Mouse (Mus musculus) intestine, embryonic 15.5 days (tissue): ENCODE data around the gene Acsl5. TPM values are rescaled to one million over a fixed set of nuclear protein-coding genes. Genes with fewer than 3 reads are reported as not detected.
A peak's percentile ranks its signal among the peaks of the same experiment; 100 is the strongest.

ENCODE experiments used
- ATAC-seq: fragments of 200-750 bp; cut with Nextera tagmentation; 2 replicates; pipeline ENCODE4 v1.8.0; 2017; ENCODE audit warnings: moderate TSS enrichment, moderate library complexity
- H3K27ac ChIP-seq: fragments of 300-500 bp; sonication (generic); 2 replicates; pipeline ENCODE4 v1.5.1; 2015; ENCODE audit warnings: mild to moderate bottlenecking, inconsistent platforms
- H3K27me3 ChIP-seq: fragments of 300-500 bp; sonication (generic); replicated peaks from 2 replicates; pipeline ENCODE4 v1.6.1; 2015; ENCODE audit warnings: inconsistent platforms
- H3K36me3 ChIP-seq: fragments of 300-500 bp; sonication (generic); 2 replicates; pipeline ENCODE4 v1.6.1; 2015; ENCODE audit warnings: inconsistent platforms
- H3K4me1 ChIP-seq: fragments of 300-500 bp; sonication (generic); replicated peaks from 2 replicates; pipeline ENCODE4 v1.6.1; 2015; ENCODE audit warnings: inconsistent platforms
- H3K4me2 ChIP-seq: fragments of 300-500 bp; sonication (generic); replicated peaks from 2 replicates; pipeline ENCODE4 v1.6.1; 2015; ENCODE audit warnings: mild to moderate bottlenecking, inconsistent platforms
- H3K4me3 ChIP-seq: fragments of 300-500 bp; sonication (generic); replicated peaks from 2 replicates; pipeline ENCODE4 v1.5.1; 2015; ENCODE audit warnings: inconsistent platforms
- H3K9ac ChIP-seq: fragments of 300-500 bp; sonication (generic); 2 replicates; pipeline ENCODE4 v1.6.1; 2015; ENCODE audit warnings: inconsistent platforms
- H3K9me3 ChIP-seq: fragments of 300-500 bp; sonication (generic); 2 replicates; pipeline ENCODE4 v1.6.1; 2016; ENCODE audit warnings: inconsistent platforms
- WGBS: fragments of 180-500 bp; shearing (Covaris S2); methylation state at CpG from one replicate; pipeline ENCODE4 v1.1.7; 2015; 5-methylcytosine and 5-hydroxymethylcytosine counted together
- polyA plus RNA-seq: library from polyadenylated mRNA; unstranded; fragments of >200 nt; fragmentation: Nextera tagmentation; extraction: Ambion mirVana; gene quantifications from 2 replicates; pipeline ENCODE4 v1.2.1, GENCODE M21; 2015

Gene Acsl5
- polyA plus RNA-seq, 1 experiment from 2014 or later, result 315 TPM

DNA sequence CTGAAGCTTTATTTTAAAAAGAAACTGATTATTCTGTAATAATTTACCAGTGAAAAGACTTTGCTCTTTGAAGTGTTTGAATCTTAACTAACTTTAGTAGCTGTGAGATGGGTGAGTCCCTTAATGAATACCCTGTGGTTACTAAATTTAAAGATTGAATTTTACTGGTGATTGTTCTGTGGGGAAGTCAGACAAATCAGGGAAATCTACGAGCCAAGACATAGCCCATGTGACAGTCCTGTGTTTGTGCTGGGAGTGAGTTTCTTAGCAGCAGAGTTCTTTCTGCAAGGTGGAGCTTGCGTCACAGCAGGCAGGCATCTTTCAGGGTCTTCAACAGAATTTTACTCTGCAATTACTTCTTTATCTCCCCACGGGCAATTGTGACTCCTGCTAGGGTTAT is 67.3 kb downstream of the Acsl5 start:
- Histone ChIP-seq H3K4me3 (no peak overlapping the region), H3K27me3 (no peaks in the 10 kb centered on the region), H3K4me2 (no peak overlapping the region), H3K9ac (no peak overlapping the region), H3K4me1 (peaks cover 9% of the 10 kb centered on the region), H3K9me3 (no peaks in the 10 kb centered on the region), H3K36me3 (no peaks in the 10 kb centered on the region), H3K27ac (no peak overlapping the region)
- 75% methylated on average over 3 of the region's 3 CpGs for WGBS
- ATAC-seq, result no peak

DNA sequence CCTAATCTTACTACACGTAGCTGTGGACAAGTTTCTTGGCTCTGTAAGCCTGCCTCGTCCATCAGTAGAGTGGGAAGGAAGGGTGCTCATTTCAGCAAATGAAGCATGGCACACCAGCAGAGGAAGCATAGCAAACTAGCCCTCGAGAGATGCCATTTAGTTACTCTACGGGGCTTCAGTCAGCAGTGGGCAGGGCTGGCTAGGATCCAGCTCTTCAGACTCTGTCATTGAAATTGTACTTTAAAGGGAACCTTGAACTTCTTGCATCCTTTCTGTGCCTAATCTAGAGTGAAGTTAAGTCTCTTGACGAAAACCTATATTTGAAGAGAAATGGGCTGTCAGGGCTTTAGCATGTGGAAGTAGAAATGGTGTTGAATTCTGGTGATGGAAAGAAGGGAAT is 67.8 kb downstream of the Acsl5 start:
- H3K4me1 ChIP-seq, result 0 out of 2 replicates have a peak, but pooled peaks cover 9% of the 10 kb centered on the region

DNA sequence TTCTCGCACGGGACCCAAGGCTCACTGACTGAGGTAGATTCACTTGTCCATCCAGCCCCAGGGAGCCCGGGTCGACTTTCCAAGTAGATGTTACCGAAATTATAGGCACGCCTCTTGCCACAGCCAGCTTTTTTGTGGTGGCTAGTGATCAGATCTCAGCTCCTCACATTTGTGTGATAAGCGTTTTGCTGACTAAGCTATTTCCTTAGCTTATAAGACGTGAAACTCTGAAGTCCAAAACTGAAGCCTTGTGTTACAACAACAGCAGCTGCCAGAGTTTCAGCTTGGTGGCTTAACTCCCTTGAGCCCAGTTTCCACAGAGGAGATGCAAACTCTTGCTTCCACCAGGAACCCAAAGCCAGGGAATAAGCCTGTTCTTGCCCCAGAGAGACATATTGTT is 70.9 kb downstream of the Acsl5 start:
- H3K4me3 ChIP-seq, result no peak overlapping the region
- 91% methylated on average over 8 of the region's 8 CpGs for WGBS

More for the DNA sequence above, 67.8 kb downstream of the Acsl5 start:
- 77% methylated on average over 5 of the region's 5 CpGs for WGBS
- Histone ChIP-seq H3K27ac (no peak overlapping the region), H3K9me3 (no peaks in the 10 kb centered on the region), H3K4me3 (no peak overlapping the region), H3K9ac (no peak overlapping the region), H3K4me2 (no peak overlapping the region), H3K27me3 (no peaks in the 10 kb centered on the region), H3K36me3 (no peaks in the 10 kb centered on the region)
- ATAC-seq, result no peak

DNA sequence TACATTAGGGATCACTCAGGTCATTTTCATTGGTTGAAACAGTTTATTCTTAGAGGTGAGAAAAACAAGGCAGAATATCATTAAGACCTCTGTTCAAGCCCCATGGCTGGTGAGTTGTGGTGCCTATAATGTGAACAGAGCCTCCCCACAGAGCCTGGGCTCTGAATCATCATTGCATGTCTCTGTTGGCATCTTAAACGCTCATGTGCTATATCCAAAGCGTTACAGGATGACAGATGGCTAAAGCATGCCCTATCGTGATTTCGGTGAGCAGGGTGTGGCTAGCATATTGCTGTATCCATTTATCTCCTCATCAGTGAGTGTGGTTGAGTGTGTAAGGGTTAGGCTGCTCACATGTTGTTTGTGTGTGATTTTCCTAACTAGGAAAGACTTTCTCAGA is 75.8 kb downstream of the Acsl5 start:
- H3K4me1 ChIP-seq, result no peaks in the 10 kb centered on the region

More for the DNA sequence above, 70.9 kb downstream of the Acsl5 start:
- no peaks in the 10 kb centered on the region for H3K4me1 ChIP-seq
- H3K9ac ChIP-seq, result no peak overlapping the region
- H3K27ac ChIP-seq, result no peak overlapping the region
- H3K4me2 ChIP-seq, result no peak overlapping the region
- no peaks in the 10 kb centered on the region for H3K9me3 ChIP-seq
- ATAC-seq, result no peak
- H3K36me3 ChIP-seq, result no peaks in the 10 kb centered on the region
- H3K27me3 ChIP-seq, result no peaks in the 10 kb centered on the region

DNA sequence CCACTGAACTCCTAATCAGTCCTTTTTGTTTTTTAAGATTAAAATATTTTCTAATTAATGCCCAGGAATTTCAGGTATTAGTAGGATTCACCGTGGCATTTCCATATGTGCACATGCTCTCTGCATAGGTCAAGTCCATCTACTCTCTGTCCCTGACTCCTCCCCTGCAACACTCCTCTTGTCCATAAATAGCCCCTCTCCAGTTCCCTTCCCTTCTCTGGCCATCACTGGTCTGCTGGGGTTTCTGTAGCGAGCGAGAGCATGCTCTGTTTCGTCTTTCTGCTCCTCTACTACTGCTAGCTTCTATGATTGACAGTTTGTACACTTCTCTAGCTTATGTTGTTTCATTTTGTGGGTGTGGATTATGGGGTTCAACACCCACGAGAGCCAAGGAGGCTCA is 80.0 kb downstream of the Acsl5 start:
- no peak overlapping the region for H3K4me2 ChIP-seq
- no peak overlapping the region for H3K9ac ChIP-seq
- no peaks in the 10 kb centered on the region for H3K4me1 ChIP-seq
- 87% methylated on average over 5 of the region's 5 CpGs for WGBS
- H3K9me3 ChIP-seq, result no peaks in the 10 kb centered on the region
- ATAC-seq, result no peak
- H3K4me3 ChIP-seq, result no peak overlapping the region
- H3K27ac ChIP-seq, result no peak overlapping the region
- no peaks in the 10 kb centered on the region for H3K27me3 ChIP-seq
- H3K36me3 ChIP-seq, result no peaks in the 10 kb centered on the region; the same call in 1 of the 2 replicates

More for the DNA sequence above, 75.8 kb downstream of the Acsl5 start:
- H3K9ac ChIP-seq, result no peak overlapping the region
- H3K4me3 ChIP-seq, result no peak overlapping the region
- ATAC-seq, result no peak
- no peaks in the 10 kb centered on the region for H3K9me3 ChIP-seq
- no peaks in the 10 kb centered on the region for H3K27me3 ChIP-seq
- no peak overlapping the region for H3K4me2 ChIP-seq
- 88% methylated on average over 4 of the region's 4 CpGs for WGBS
- H3K36me3 ChIP-seq, result no peaks in the 10 kb centered on the region; the same call in 1 of the 2 replicates
- no peak overlapping the region for H3K27ac ChIP-seq

DNA sequence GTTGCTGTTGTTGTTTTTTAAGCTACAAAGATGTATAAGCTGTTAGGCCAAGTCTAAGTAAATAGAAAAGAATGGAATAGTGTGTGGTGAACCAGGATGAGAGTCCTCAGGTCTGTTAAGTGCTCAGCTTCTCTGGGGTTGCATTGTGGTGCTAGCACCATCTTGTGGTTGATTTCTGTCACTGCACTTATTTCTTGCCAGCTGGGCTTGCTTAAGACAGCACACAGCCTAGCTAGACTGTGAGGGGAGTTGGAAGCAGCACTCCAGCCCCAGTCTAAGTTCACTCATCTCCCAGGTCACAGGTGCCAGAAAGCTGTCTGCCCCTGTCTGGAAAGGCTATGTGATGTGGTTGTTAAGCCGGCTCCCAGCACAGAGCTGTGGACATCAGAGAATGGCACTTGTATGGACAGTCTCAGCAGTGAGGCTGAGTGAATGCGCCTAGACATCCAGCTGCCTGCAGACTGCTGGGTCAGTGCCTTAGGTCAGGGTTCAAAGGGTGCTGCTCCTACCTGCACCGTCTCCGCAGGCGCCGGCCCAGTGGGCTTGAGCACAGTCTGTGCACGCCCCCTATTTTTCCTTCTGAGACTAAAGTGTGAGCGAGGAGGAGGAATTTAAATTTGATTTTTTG is 81.0 kb downstream of the Acsl5 start:
- peak; percentile 69 for ATAC-seq
- 93% methylated on average over 8 of the region's 8 CpGs for WGBS
- no peaks in the 10 kb centered on the region; the same call in 1 of the 2 replicates for H3K36me3 ChIP-seq
- H3K9ac ChIP-seq, result 0 out of 2 replicates have a peak overlapping the region, but pooled peaks have one; percentile 3
- no peaks in the 10 kb centered on the region for H3K27me3 ChIP-seq
- H3K4me3 ChIP-seq, result no peak overlapping the region
- no peak overlapping the region for H3K4me2 ChIP-seq
- H3K27ac ChIP-seq, result no peak overlapping the region
- no peaks in the 10 kb centered on the region for H3K4me1 ChIP-seq
- no peaks in the 10 kb centered on the region for H3K9me3 ChIP-seq

DNA sequence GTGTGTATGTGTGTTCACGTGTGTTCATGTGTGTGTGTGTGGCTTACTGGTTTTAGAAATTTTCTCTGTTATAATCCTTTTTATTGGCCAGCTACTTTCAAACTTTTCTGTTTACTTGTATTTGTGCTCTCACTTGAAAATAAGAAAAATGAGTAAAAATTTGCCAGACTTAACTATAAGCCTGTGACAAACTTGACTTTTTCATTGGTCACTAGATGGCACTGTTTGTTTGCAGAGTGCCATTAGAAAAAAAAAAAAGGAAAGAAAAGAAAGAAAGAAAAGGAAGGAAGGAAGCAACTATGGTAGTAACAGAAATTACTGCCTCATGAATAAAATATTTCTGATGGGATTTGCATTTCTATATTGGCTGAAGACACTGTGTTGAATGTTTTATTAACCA is 84.1 kb downstream of the Acsl5 start:
- 93% methylated on average over 1 of the region's 1 CpGs for WGBS
- H3K36me3 ChIP-seq, result no peaks in the 10 kb centered on the region

DNA sequence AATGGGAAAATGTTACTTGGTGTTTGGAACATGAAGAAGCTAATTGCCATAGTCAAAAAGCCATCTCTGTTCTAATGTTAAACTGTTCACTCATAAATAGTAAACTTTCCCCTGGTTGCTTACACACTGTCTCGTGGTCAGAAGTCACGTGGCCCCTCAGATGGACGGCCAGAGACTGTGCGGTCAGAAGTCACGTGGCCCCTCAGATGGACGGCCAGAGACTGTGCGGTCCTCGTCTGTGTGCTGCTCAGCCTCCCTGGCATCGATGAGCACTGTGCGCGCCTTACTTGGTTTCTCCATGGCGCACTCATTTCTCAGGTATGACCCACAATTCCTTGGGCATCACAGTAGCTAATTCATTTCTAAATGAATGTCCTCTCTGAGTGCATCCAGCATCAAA is 84.7 kb downstream of the Acsl5 start:
- Histone ChIP-seq H3K4me3 (no peak overlapping the region), H3K9ac (no peak overlapping the region), H3K27me3 (no peaks in the 10 kb centered on the region), H3K4me2 (no peak overlapping the region), H3K4me1 (no peaks in the 10 kb centered on the region), H3K9me3 (no peaks in the 10 kb centered on the region), H3K27ac (no peak overlapping the region), H3K36me3 (no peaks in the 10 kb centered on the region)
- 81% methylated on average over 12 of the region's 12 CpGs for WGBS
- no peak for ATAC-seq

More for the DNA sequence above, 84.1 kb downstream of the Acsl5 start:
- H3K4me1 ChIP-seq, result no peaks in the 10 kb centered on the region
- no peak for ATAC-seq
- H3K9me3 ChIP-seq, result no peaks in the 10 kb centered on the region
- H3K27ac ChIP-seq, result no peak overlapping the region
- H3K4me3 ChIP-seq, result no peak overlapping the region
- H3K4me2 ChIP-seq, result no peak overlapping the region
- H3K9ac ChIP-seq, result no peak overlapping the region
- no peaks in the 10 kb centered on the region for H3K27me3 ChIP-seq

DNA sequence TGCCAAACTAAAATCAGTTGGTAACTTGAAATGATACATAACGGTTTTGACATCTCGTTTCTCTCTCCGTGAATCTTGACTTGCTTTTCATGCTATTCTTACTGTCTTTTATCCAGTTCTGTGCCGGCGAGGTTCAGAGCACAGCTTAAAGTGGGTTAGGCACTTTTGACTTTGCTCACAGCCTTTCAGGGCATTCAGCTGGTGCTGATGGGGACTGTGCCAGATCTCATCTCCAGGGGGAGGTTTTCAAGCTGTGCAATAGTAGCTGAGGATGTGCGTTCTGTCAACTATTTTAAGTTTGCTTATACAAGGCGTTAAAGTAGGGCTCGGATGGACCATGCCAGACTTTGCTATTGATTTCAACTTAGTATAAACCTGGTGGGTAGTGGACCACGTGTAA is 85.3 kb downstream of the Acsl5 start:
- no peak overlapping the region for H3K27ac ChIP-seq
- H3K27me3 ChIP-seq, result no peaks in the 10 kb centered on the region
- no peak overlapping the region for H3K4me2 ChIP-seq
- no peaks in the 10 kb centered on the region for H3K36me3 ChIP-seq
- H3K9me3 ChIP-seq, result no peaks in the 10 kb centered on the region
- H3K9ac ChIP-seq, result no peak overlapping the region
- ATAC-seq, result no peak
- WGBS, result 75% methylated on average over 9 of the region's 9 CpGs
- no peaks in the 10 kb centered on the region for H3K4me1 ChIP-seq
- no peak overlapping the region for H3K4me3 ChIP-seq

DNA sequence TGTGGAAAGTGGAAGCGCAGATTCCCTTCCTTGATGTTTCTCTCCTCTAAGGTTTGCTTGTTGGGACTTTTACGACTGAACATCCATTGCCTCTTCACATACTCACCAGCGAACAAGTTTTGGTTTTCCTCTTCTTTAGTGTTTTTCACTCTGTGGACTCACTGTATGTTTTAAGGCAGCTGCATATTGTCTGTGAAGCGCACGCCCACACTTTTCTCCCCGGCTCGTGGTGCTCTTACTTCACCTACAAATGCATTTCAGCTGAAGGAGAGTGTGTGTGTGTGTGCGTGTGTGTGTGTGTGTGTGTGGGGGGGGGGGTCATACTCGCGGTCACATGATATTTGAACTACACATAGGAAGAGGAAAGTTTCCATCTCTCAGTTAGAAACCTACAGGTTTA is 85.9 kb downstream of the Acsl5 start:
- no peak overlapping the region for H3K27ac ChIP-seq
- H3K9me3 ChIP-seq, result no peaks in the 10 kb centered on the region
- H3K27me3 ChIP-seq, result no peaks in the 10 kb centered on the region
- H3K9ac ChIP-seq, result no peak overlapping the region
- no peak for ATAC-seq
- no peaks in the 10 kb centered on the region for H3K4me1 ChIP-seq
- no peak overlapping the region for H3K4me2 ChIP-seq
- 76% methylated on average over 10 of the region's 10 CpGs for WGBS
- H3K36me3 ChIP-seq, result no peaks in the 10 kb centered on the region
- H3K4me3 ChIP-seq, result no peak overlapping the region

DNA sequence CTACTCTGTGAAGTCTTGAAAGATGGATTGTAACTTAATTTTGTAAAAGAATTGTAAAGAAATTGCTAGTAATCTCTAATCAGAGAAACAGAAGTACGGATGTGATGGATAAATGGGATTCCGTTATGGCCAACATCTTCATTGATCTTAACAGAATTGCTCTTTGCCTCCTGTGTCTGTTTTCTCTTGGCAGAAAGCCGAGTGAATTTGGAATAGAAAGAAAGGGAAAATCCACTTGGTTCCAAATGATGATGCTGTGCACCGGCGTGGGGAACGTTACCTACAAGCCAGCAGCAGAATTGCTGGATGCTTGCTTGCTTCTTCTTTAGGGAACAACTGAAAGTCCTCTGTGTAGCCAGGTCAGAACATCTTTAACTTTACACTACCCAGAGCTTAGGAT is 88.8 kb downstream of the Acsl5 start:
- Histone ChIP-seq H3K4me1 (no peaks in the 10 kb centered on the region), H3K27ac (no peak overlapping the region), H3K4me2 (no peak overlapping the region), H3K4me3 (no peak overlapping the region), H3K9me3 (no peaks in the 10 kb centered on the region), H3K27me3 (no peaks in the 10 kb centered on the region), H3K36me3 (no peaks in the 10 kb centered on the region), H3K9ac (no peak overlapping the region)
- no peak for ATAC-seq
- WGBS, result 92% methylated on average over 6 of the region's 6 CpGs

DNA sequence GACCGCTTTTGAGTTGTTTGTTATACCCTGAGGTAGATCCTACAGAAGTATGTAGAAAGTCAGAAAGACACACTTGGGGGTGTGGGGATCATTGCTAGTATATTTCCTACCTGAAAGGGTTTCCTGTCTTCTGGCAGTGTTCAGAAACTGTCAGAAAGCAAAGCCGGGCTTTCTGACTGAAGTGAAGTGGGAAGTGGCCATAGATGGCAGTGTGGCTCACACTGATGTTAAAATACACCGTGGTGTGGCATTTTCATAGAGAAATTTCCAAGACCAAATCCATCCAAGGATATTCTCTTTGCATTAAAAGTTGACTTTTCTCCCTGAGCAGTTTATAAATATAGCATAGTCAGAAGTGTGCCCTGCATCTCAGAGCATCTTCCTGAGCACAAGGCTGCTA is 89.6 kb downstream of the Acsl5 start:
- no peak overlapping the region for H3K9ac ChIP-seq
- H3K4me3 ChIP-seq, result no peak overlapping the region
- no peaks in the 10 kb centered on the region for H3K27me3 ChIP-seq
- H3K4me2 ChIP-seq, result no peak overlapping the region
- ATAC-seq, result no peak
- no peaks in the 10 kb centered on the region for H3K9me3 ChIP-seq
- H3K27ac ChIP-seq, result no peak overlapping the region
- H3K4me1 ChIP-seq, result no peaks in the 10 kb centered on the region
- H3K36me3 ChIP-seq, result no peaks in the 10 kb centered on the region
- 75% methylated on average over 3 of the region's 3 CpGs for WGBS

DNA sequence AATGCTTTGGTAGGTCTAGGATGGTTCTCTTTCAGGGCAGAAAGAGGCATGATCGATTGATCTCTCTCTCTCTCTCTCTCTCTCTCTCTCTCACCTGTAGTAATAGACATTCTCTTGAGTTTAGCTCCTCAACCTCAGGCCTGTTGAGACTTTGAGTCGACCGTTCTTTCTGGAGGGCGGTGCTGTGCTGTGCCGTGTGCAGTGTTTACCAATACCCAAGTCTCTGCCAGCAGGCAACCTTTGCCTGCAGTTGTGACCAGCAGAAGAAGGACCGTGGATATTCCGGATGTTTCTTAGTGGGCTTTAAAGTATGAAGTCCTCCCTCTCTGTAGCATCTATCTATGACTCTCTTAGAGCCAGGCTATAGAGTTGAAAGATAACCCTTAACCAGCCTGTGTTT is 90.7 kb downstream of the Acsl5 start:
- 86% methylated on average over 7 of the region's 7 CpGs for WGBS

More for the DNA sequence above, 90.7 kb downstream of the Acsl5 start:
- H3K27me3 ChIP-seq, result no peaks in the 10 kb centered on the region
- H3K4me3 ChIP-seq, result no peak overlapping the region
- H3K4me1 ChIP-seq, result no peaks in the 10 kb centered on the region
- no peaks in the 10 kb centered on the region for H3K9me3 ChIP-seq
- no peak overlapping the region for H3K27ac ChIP-seq
- ATAC-seq, result no peak
- no peak overlapping the region for H3K9ac ChIP-seq
- H3K4me2 ChIP-seq, result no peak overlapping the region
- H3K36me3 ChIP-seq, result no peaks in the 10 kb centered on the region
